Comparison of ENCODE assay signal across 8 mouse cellular contexts in genomic region chr1:177806772-177807171, GRCm38 (mm10). TPM values are rescaled to one million over a fixed set of nuclear protein-coding genes. Genes with fewer than 3 reads are reported as not detected.
DNase-seq lines count a peak whose midpoint lies in the region; ATAC-seq lines count a peak whose summit lies in the region.
"Not testable (repeated sequence)": the region's sequence is repeated elsewhere in the genome, so short reads cannot be mapped to it uniquely, and the experiment has no call there.

No protein-coding gene starts in this region.

- H3K27ac ChIP-seq in ES-E14 (ENCODE audit: insufficient read depth, low read depth, low read length, poor library complexity, severe bottlenecking); hindbrain, embryonic 11.5 days (ENCODE audit: low read depth, low read length); limb, embryonic 10.5 days: not testable (repeated sequence)

- WGBS in hindbrain, embryonic 11.5 days: 22% methylated on average over 1 of the region's 1 CpGs
- 33% methylated on average over 1 of the region's 1 CpGs for WGBS in limb, embryonic 10.5 days

- in situ Hi-C loops in ES-E14 (cut with MboI; ENCODE audit: low sequenced_read_pairs in 2 of 2, unreplicated experiment in 2 of 2): not testable (repeated sequence)

- not testable (repeated sequence) for H3K4me1 ChIP-seq in ES-E14 (ENCODE audit: control insufficient read depth in 2 of 2, insufficient read depth in 2 of 2, low read length in 2 of 2, poor library complexity in 1 of 2); hindbrain, embryonic 11.5 days (replicated peaks; ENCODE audit: control insufficient read depth, insufficient read depth, low read length); limb, embryonic 10.5 days

- DNase-seq in ES-E14 (ENCODE audit: low read depth, low spot score): peak; percentile 51
- DNase-seq in brain, adult 2 months (ENCODE audit: low read depth, low spot score): peak; percentile 21
- peak; percentile 55 for DNase-seq in hindbrain, embryonic 11.5 days (ENCODE audit: low spot score)
- peak; percentile 40 for DNase-seq in limb, embryonic 10.5 days (ENCODE audit: low spot score)
- peak; percentile 17 for DNase-seq in right cerebral cortex, postnatal 14 days
- DNase-seq in urinary bladder, postnatal 14 days (ENCODE audit: low spot score): peak; percentile 31

- not testable (repeated sequence) for H3K4me3 ChIP-seq in ES-E14 (ENCODE audit: insufficient read depth in 1 of 2, low read depth in 1 of 2, low read length in 2 of 2, poor library complexity in 1 of 2, severe bottlenecking in 1 of 2); hindbrain, embryonic 11.5 days (ENCODE audit: low read depth, low read length); limb, embryonic 10.5 days

- not testable (repeated sequence) for H3K36me3 ChIP-seq in ES-E14 (ENCODE audit: control insufficient read depth, insufficient read depth, low read length, poor library complexity, severe bottlenecking); hindbrain, embryonic 11.5 days (ENCODE audit: control insufficient read depth, insufficient read depth, low read length); limb, embryonic 10.5 days

- H3K9ac ChIP-seq in ES-E14 (ENCODE audit: insufficient read depth, low read depth, low read length, poor library complexity, severe bottlenecking); hindbrain, embryonic 11.5 days (ENCODE audit: low read depth, low read length): not testable (repeated sequence)

- H3K9me3 ChIP-seq in ES-E14 (ENCODE audit: control insufficient read depth, insufficient read depth, low read depth, low read length); hindbrain, embryonic 11.5 days (ENCODE audit: control insufficient read depth, low read length); limb, embryonic 10.5 days (replicated peaks): not testable (repeated sequence)

- not testable (repeated sequence) for H3K4me2 ChIP-seq in hindbrain, embryonic 11.5 days (replicated peaks; ENCODE audit: low read depth, low read length)

- ATAC-seq in erythroblast, adult 5-6 weeks (replicated peaks; ENCODE audit: low FRiP score, poor library complexity, severe bottlenecking): peak; percentile 67
- not testable (repeated sequence) for ATAC-seq in hindbrain, embryonic 11.5 days (ENCODE audit: low FRiP score)
- peak; percentile 82 for ATAC-seq in megakaryocyte, adult 5-6 weeks (ENCODE audit: poor library complexity, severe bottlenecking)

- H3K27me3 ChIP-seq in hindbrain, embryonic 11.5 days (ENCODE audit: control insufficient read depth, insufficient read depth, low read length); limb, embryonic 10.5 days (ENCODE audit: low read depth, poor library complexity, severe bottlenecking): not testable (repeated sequence)

RNA-seq across cellular contexts. Expression of gene Adss, which starts 10.5 kb away (rescaled TPM):
- total RNA-seq in ES-E14 (2012; rRNA removed): 63.7 and 96.9 TPM in 2 replicates
- 22.7 and 40.3 TPM in 2 replicates for total RNA-seq in erythroblast, adult 5-6 weeks (2015; ENCODE audit: low replicate concordance)
- total RNA-seq in erythroblast, adult 5-6 weeks (2017; ENCODE audit: low replicate concordance): 43.6 and 45.2 TPM in 2 replicates
- polyA plus RNA-seq in hindbrain, embryonic 11.5 days (2014; fragmentation: Nextera tagmentation; extraction: Ambion mirVana): 59.0 and 67.7 TPM in 2 replicates
- 62.2 and 64.2 TPM in 2 replicates for polyA plus RNA-seq in limb, embryonic 10.5 days (2016; fragmentation: Nextera tagmentation; extraction: Ambion mirVana)
- total RNA-seq in megakaryocyte, adult 5-6 weeks (2015): 142 and 161 TPM in 2 replicates
- total RNA-seq in megakaryocyte, adult 5-6 weeks (2017): 210 and 214 TPM in 2 replicates
